Mouse (Mus musculus) liver (tissue): ENCODE data around the gene Ptpro.

ENCODE experiments used
- DNase-seq: peaks from one replicate; pipeline ENCODE4 v3.0.0-alpha.2; 2020; ENCODE audit warnings: mixed read lengths

Gene Ptpro

GRCm38 (mm10) chr6:137294973-137295820 is 43.1 kb downstream of the Ptpro start:
- DNase-seq: no peak

DNA sequence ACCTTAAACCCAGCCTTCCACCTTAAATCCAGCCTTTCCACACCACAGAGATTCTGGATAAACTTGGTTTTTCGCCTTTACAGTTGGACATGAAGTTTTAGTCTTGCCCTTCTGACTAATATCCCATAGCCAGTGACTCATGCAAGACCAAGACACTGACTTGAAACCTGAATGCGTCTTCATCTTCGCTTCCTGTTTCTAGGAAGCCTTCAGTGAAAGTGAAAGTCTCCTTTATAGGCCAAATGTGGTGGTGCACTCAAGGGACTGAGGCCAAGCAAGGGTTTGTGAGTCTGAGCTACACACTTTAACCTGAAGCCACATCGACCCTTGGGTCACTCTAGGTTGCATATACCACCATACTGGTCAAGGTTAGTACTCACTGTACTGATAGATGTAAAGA is 50.4 kb downstream of the Ptpro start:
- DNase-seq: no peak

DNA sequence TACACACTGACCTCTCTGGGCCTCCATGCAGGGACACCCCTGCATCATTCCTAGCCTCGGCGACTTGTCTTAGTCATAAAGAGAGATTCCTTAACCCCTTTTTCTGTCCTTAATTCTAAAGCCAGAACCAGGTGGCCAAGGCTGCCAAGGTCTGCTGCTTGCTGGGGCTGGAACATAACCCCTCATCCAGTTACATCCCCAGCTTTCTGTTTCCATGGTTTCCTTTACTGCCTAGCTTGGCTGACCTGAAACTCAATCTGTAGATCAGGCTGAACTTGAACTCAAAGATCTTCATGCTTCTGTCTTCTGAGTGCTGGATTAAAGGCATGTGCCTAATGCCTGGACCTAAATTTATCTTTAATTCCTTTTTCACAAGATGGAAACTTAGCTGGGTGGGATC is 51.7 kb downstream of the Ptpro start:
- DNase-seq: no peak

- no peak for DNase-seq
These were observed 63.1 kb downstream of the Ptpro start for GRCm38 (mm10) chr6:137315265-137315664.

- no peak for DNase-seq
These were observed 64.2 kb downstream of the Ptpro start for GRCm38 (mm10) chr6:137316358-137316757.

GRCm38 (mm10) chr6:137317509-137317908 is 65.4 kb downstream of the Ptpro start:
- DNase-seq: no peak

GRCm38 (mm10) chr6:137318242-137318861 is 66.2 kb downstream of the Ptpro start:
- DNase-seq: no peak

DNA sequence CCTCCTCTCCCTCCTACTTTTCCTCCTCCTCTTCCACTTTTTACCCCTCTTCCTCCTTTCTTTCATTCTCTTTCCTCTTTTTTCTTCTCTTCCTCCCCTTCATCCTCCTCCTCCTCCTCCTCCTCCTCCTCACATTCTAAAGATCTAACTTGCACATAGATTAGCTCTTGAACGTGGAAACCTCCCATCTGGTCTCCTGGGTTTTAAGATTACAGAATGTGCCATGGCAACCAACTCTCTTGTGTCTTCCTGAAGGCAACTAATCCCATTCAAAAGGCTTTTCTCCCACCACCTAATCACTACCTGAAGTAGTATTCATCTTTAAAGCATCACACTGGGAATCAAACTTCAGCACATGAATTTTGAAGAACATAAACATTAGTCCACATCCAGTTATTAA is 67.5 kb downstream of the Ptpro start:
- DNase-seq: no peak

GRCm38 (mm10) chr6:137327718-137328117 is 75.6 kb downstream of the Ptpro start:
- no peak for DNase-seq

DNA sequence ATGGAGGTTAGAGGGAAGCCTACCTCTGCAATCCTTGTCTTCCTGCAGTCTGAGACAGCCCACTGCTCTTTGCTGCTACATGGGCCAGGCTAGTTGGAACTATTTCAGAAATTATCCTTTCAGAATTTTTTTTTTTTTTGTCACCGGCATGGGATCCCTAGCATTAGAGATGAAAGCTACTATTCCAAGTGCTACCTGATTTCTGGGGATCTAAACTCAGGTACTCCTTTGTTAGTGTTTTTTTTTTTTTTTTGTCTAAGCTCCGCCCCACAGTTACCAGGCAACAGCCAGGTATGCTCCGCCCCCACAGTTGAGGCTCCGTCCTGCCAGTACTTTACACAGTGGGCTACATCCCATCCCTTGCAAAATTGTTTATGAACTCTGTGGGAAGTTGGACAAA is 76.1 kb downstream of the Ptpro start:
- DNase-seq: no peak

- DNase-seq: no peak
These were observed 78.7 kb downstream of the Ptpro start for GRCm38 (mm10) chr6:137330782-137331181.

DNA sequence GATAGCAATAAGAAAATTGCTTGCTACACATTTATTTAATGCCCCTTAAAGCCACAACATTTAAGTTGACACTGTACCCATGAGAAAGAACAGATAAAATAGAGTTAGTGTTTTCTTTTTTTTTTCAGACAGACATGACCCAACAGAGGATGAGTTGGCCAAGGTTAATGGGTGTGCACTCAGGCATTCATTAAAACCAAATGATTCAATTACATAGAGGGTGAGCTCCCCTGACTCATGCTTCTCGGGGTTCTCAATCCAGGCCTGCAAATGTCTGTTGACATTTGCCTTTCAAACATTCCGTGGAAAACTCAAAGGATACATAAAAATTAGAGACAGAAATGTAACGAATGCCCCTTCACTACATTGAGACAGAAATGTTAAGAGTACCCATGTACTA is 79.7 kb downstream of the Ptpro start:
- DNase-seq: no peak

- DNase-seq: no peak
These were observed 87.0 kb downstream of the Ptpro start for GRCm38 (mm10) chr6:137339071-137339470.

DNA sequence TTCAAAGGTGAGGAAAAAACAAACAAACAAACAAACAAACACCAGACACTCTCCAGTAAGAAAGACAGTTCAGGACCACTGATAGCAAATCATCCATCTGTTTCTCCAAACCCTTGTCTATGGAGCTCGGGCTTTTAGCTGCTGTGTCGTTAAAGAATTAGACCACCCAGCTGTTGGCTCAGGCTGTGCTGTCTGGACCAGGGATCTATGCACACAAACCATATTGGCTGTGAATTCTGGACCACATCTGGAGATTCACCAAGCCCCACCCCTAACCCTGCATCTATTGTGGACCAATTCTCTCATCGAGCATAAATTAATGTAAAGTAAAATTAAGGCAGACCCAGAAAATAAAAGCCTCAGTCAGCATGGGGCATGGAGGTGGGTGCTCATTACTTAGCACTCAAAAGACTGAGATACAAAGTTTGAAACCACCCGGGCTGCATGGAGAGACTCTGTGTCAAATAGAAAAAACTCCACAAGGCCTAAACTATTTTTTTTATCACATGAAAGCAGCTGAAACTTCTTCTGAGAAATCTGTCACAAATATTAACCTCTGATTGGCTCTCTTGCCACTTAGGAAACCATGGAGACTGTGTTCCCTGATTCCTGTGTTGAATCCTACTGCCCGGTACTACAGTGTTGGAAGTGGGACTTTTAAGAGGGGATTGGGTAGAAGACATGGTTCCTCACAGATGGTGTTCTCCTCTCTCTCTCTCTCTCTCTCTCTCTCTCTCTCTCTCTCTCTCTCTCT is 91.7 kb downstream of the Ptpro start:
- no peak for DNase-seq

DNA sequence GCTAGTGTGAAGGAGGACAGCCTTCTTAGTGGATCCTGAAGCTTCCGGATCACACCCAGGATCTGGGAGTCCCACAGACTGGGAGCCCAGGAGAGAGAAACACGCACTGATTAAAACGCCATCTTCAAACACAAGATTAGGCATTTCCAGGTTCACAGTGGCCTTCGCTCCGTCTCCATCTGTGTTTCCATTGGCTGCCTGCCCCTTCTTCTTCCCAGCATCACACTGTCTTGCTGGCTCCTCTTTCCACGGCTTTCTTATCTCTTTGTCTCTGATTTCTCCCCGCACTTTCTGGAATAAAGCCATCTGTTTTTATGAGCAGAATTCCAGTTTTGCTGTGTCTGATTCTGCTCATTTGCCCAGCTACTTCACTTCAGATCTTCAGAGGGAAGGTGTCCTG is 108.0 kb downstream of the Ptpro start:
- DNase-seq: no peak

DNA sequence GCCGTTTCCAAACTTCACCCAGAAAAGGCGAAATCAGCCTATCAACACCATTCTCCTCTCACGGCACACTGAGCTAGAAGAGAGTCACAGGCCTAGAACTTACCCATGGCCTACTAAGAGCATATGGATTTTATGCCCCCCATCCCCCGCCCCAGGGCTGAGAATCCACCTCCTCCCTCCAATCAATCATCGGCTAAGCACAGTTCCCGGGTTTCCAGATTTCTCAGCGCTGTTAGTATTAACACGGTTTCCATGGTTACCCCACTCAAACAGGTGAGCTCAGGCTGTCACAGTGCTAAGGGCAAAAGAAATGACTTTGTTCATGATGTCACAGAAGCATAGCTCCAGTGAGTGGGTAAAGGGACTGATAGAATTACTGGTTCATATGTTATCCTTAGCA is 110.1 kb downstream of the Ptpro start:
- DNase-seq: no peak

- no peak for DNase-seq
These were observed 112.6 kb downstream of the Ptpro start for GRCm38 (mm10) chr6:137364681-137365080.

GRCm38 (mm10) chr6:137365637-137366036 is 113.5 kb downstream of the Ptpro start:
- DNase-seq: no peak

- DNase-seq: no peak
These were observed 118.6 kb downstream of the Ptpro start for GRCm38 (mm10) chr6:137370745-137371144.

- DNase-seq: no peak
These were observed 119.3 kb downstream of the Ptpro start for GRCm38 (mm10) chr6:137371455-137371854.

DNA sequence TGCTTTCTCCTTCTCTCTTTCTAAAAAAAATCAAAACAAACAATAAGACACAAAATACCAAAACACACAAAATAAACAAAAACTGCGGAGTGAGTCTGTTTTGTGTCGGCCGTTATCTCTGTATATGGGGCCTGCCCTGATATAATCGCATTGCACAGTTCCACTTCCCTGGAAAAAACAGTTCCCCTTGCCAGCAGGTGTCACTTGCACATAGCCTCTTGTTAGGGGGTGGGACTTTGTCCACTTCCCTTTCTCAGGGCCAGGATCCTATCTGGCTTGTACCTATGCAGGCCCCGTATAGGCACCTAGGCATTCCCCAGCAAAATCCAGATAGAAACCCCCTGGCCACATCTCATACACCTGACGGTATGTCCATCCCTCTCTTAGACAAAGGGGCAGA is 121.8 kb downstream of the Ptpro start:
- no peak for DNase-seq

DNA sequence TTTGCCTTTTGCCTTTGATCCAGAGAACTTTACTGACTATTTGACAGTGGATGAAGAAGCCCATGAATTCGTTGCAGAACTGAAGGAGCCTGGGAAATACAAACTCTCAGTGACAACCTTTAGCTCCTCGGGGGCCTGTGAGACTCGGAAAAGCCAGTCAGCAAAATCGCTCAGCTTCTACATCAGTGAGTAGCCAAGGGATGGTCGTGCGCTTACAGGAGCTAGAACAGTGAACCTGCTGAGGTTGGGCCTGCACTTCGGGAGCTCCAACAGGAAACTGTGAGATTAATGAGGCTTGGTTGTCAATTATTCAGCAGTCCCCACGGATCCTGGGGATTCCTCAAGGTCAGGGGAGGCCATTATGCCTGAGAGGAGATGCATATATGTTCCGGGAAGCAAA is 130.4 kb downstream of the Ptpro start:
- DNase-seq: no peak

- DNase-seq: peak; percentile 17
These were observed 134.2 kb downstream of the Ptpro start for GRCm38 (mm10) chr6:137386344-137386743.

- DNase-seq: peak; percentile 19
These were observed 134.8 kb downstream of the Ptpro start for GRCm38 (mm10) chr6:137386935-137387334.
